Mouse (Mus musculus): ENCODE data around the gene Ugt8a. TPM values are rescaled to one million over a fixed set of nuclear protein-coding genes. Genes with fewer than 3 reads are reported as not detected.

Gene Ugt8a
- polyA plus RNA-seq, 1 experiment: not detected

DNA sequence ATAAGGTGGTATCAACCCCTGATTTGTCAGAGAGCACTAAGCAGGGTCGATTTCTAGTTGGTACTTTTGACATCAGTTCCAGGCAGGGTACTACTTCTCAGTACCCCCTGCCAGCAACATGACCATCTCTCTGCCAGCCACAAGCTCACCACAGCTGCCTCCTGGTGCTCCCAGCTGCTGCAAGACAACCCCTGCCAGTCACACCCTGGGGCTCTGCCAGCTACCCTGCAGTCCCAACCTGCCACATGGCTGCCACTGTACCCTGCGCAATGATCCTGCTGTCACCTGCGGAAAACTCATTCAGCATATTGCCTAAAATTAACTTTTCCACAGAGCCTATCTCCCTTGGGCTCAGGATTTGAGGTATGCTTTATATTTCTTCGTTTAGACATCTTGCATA, 111.2 kb downstream of the Ugt8a start:
- no peak overlapping the region for H3K27ac ChIP-seq (ENCODE audit: control insufficient read depth, insufficient read depth, low read depth, low read length, poor library complexity)
- TF ChIP-seq CTCF (IDR thresholded peaks at IDR 0.05; ENCODE audit: control insufficient read depth, insufficient read depth, low read length): no peak
- no peak for TF ChIP-seq POLR2A (IDR thresholded peaks at IDR 0.05; ENCODE audit: borderline replicate concordance, control insufficient read depth, low read depth, low read length)
- 60% methylated on average over 4 of the region's 4 CpGs for WGBS
- H3K4me1 ChIP-seq (ENCODE audit: control insufficient read depth, insufficient read depth, low read length): no peaks in the 10 kb centered on the region; the same call in 1 of the 2 replicates
- H3K4me3 ChIP-seq (replicated peaks; ENCODE audit: control insufficient read depth, low read depth, low read length): no peak overlapping the region

DNA sequence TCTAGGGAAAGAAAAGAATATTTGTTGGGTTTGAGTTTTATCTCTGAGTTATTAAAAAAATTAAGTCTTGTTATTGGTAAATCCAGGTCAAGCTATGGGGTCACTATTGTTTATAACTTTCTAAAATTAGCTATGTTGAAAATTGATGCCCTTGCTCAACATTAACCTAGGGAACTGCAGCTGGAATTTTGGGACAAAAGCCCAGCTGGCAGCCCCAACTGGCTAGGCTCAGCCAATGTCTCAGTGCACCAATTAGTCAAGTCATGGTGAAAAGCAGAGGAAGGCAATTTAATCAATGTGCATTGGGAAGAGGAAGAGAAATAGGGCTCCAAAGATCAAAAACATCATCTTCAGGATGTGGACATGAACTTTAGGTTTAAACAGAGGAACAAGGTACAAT, 118.7 kb downstream of the Ugt8a start:
- TF ChIP-seq CTCF (IDR thresholded peaks at IDR 0.05; ENCODE audit: control insufficient read depth, insufficient read depth, low read length): no peak
- TF ChIP-seq POLR2A (IDR thresholded peaks at IDR 0.05; ENCODE audit: borderline replicate concordance, control insufficient read depth, low read depth, low read length): no peak

More for the DNA sequence above, 118.7 kb downstream of the Ugt8a start:
- Histone ChIP-seq H3K27ac (ENCODE audit: control insufficient read depth, insufficient read depth, low read depth, low read length, poor library complexity) (no peak overlapping the region), H3K4me1 (ENCODE audit: control insufficient read depth, insufficient read depth, low read length) (no peaks in the 10 kb centered on the region), H3K4me3 (replicated peaks; ENCODE audit: control insufficient read depth, low read depth, low read length) (no peak overlapping the region)

All from bone marrow, adult 2 months (tissue).